Comparison of ENCODE assay signal across 8 mouse cellular contexts in the genomic region with DNA sequence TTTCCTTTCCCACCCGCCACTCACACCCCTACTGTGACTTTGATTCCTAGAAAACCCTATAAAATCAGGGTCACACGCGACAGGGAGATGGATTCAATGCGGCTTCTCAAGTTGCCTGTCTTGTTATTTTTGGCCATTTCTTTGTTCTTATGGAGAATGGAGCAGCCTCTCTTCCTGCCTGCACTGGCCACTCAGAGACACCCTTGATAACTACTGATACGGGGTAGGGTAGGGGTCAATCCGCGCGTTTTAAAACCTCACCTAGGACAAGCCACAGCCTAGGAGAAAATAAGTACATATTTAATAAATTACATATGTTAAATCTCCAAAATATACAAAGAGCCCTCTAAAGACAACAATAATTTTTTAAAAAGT.
A peak's percentile ranks its signal among the peaks of the same experiment; 100 is the strongest.
DNase-seq lines count a peak whose midpoint lies in the region; ATAC-seq lines count a peak whose summit lies in the region.

No protein-coding gene starts in this region.

- ATAC-seq in heart, embryonic 15.5 days (replicated peaks; ENCODE audit: insufficient number of reproducible peaks, insufficient read depth, low FRiP score, low read depth): no peak
- ATAC-seq in hindbrain, embryonic 12.5 days (ENCODE audit: low FRiP score): no peak
- no peak for ATAC-seq in midbrain, embryonic 12.5 days (ENCODE audit: low FRiP score, low read depth)
- ATAC-seq in cerebellum, adult (ENCODE audit: insufficient number of reproducible peaks, low FRiP score, low TSS enrichment): no peak

- H3K27ac ChIP-seq in heart, embryonic 15.5 days: no peak overlapping the region
- H3K27ac ChIP-seq in embryonic facial prominence, embryonic 10.5 days (replicated peaks): peak overlapping the region; percentile 57
- H3K27ac ChIP-seq in hindbrain, embryonic 12.5 days: no peak overlapping the region
- no peak overlapping the region for H3K27ac ChIP-seq in midbrain, embryonic 12.5 days (replicated peaks)

- H3K4me2 ChIP-seq in heart, embryonic 15.5 days: peak overlapping the region; percentile 60
- peak overlapping the region; percentile 48; the same call in 1 of the 2 replicates for H3K4me2 ChIP-seq in hindbrain, embryonic 12.5 days (replicated peaks)
- peak overlapping the region; percentile 45 for H3K4me2 ChIP-seq in midbrain, embryonic 12.5 days (replicated peaks)

- no peaks in the 10 kb centered on the region for H3K36me3 ChIP-seq in heart, embryonic 15.5 days
- no peaks in the 10 kb centered on the region for H3K36me3 ChIP-seq in embryonic facial prominence, embryonic 10.5 days (replicated peaks)
- H3K36me3 ChIP-seq in hindbrain, embryonic 12.5 days: no peaks in the 10 kb centered on the region
- no peaks in the 10 kb centered on the region for H3K36me3 ChIP-seq in midbrain, embryonic 12.5 days

- H3K9me3 ChIP-seq in heart, embryonic 15.5 days (replicated peaks): no peaks in the 10 kb centered on the region
- no peaks in the 10 kb centered on the region for H3K9me3 ChIP-seq in embryonic facial prominence, embryonic 10.5 days
- no peaks in the 10 kb centered on the region for H3K9me3 ChIP-seq in hindbrain, embryonic 12.5 days (replicated peaks)
- no peaks in the 10 kb centered on the region for H3K9me3 ChIP-seq in midbrain, embryonic 12.5 days

- H3K4me1 ChIP-seq in heart, embryonic 15.5 days (replicated peaks): peaks cover 15% of the 10 kb centered on the region
- peaks cover 26% of the 10 kb centered on the region for H3K4me1 ChIP-seq in embryonic facial prominence, embryonic 10.5 days
- H3K4me1 ChIP-seq in hindbrain, embryonic 12.5 days: peaks cover 18% of the 10 kb centered on the region
- peaks cover 10% of the 10 kb centered on the region for H3K4me1 ChIP-seq in midbrain, embryonic 12.5 days

- no peak for DNase-seq in heart, adult 9 months (ENCODE audit: low spot score in 2 of 2)
- no peak for DNase-seq in embryonic facial prominence, embryonic 10.5 days (ENCODE audit: low spot score)
- DNase-seq in urinary bladder, adult 2 months (ENCODE audit: low spot score): no peak
- DNase-seq in Muller cell, postnatal 12 days (ENCODE audit: inconsistent ontology term): no peak

- WGBS in heart, embryonic 15.5 days: 4% methylated on average over 8 of the region's 8 CpGs
- 6% methylated on average over 8 of the region's 8 CpGs for WGBS in embryonic facial prominence, embryonic 10.5 days
- 4% methylated on average over 8 of the region's 8 CpGs for WGBS in hindbrain, embryonic 12.5 days
- 11% methylated on average over 8 of the region's 8 CpGs for WGBS in midbrain, embryonic 12.5 days

- peaks cover 15% of the 10 kb centered on the region for H3K27me3 ChIP-seq in heart, embryonic 15.5 days
- peaks cover 29% of the 10 kb centered on the region for H3K27me3 ChIP-seq in embryonic facial prominence, embryonic 10.5 days (replicated peaks; ENCODE audit: low read depth, poor library complexity, severe bottlenecking)
- H3K27me3 ChIP-seq in hindbrain, embryonic 12.5 days: peaks cover 10% of the 10 kb centered on the region
- peaks cover 24% of the 10 kb centered on the region for H3K27me3 ChIP-seq in midbrain, embryonic 12.5 days

- peak overlapping the region; percentile 33 for H3K4me3 ChIP-seq in heart, embryonic 15.5 days
- H3K4me3 ChIP-seq in embryonic facial prominence, embryonic 10.5 days: peak overlapping the region; percentile 49
- 0 out of 2 replicates have a peak overlapping the region, but pooled peaks have one; percentile 8 for H3K4me3 ChIP-seq in hindbrain, embryonic 12.5 days
- 0 out of 2 replicates have a peak overlapping the region, but pooled peaks have one; percentile 21 for H3K4me3 ChIP-seq in midbrain, embryonic 12.5 days

- H3K9ac ChIP-seq in heart, embryonic 15.5 days: 0 out of 2 replicates have a peak overlapping the region, but pooled peaks have one; percentile 40
- H3K9ac ChIP-seq in hindbrain, embryonic 12.5 days: no peak overlapping the region
- no peak overlapping the region for H3K9ac ChIP-seq in midbrain, embryonic 12.5 days (replicated peaks)
